Mouse (Mus musculus): ENCODE measurements around the gene Scyl2. TPM values are rescaled to one million over a fixed set of nuclear protein-coding genes. Genes with fewer than 3 reads are reported as not detected.
A peak's percentile ranks its signal among the peaks of the same experiment; 100 is the strongest.

Scyl2 gene
- 17.1 and 20.2 TPM in 2 replicates for polyA plus RNA-seq (2014; fragmentation: Nextera tagmentation; extraction: Ambion mirVana)

- peak within 1 kb of the TSS; percentile 63 for H3K27ac ChIP-seq (ENCODE audit: low read depth, low read length)
- peak; percentile 97 for DNase-seq (ENCODE audit: low spot score)
- no peaks in the 10 kb centered on the region for H3K9me3 ChIP-seq (replicated peaks; ENCODE audit: control insufficient read depth, low read length)
- H3K27me3 ChIP-seq (replicated peaks; ENCODE audit: control insufficient read depth, insufficient read depth, low read length): no peaks in the 10 kb centered on the region
- H3K36me3 ChIP-seq (ENCODE audit: control insufficient read depth, insufficient read depth, low read length): 0 out of 2 replicates have a peak, but pooled peaks cover 2% of the 10 kb centered on the region
- peak within 1 kb of the TSS; percentile 99 for H3K4me3 ChIP-seq (ENCODE audit: low read depth, low read length)
- peak within 1 kb of the TSS; percentile 60 for H3K4me2 ChIP-seq (ENCODE audit: low read length)
- ATAC-seq: peak; percentile 99
- 6% methylated on average over 30 of the region's 31 CpGs for WGBS
- peak within 1 kb of the TSS; percentile 95 for H3K9ac ChIP-seq (ENCODE audit: low read length)
- peaks cover 4% of the 10 kb centered on the region for H3K4me1 ChIP-seq (ENCODE audit: control insufficient read depth, insufficient read depth, low read length)
Observed at GRCm38 (mm10) chr10:89686139-89686808, at the start of gene Scyl2. Gene Scyl2 (minus strand): TSS chr10:89686285.

GRCm38 (mm10) chr10:89732001-89732794 lies 46.1 kb upstream of the Scyl2 start, which contains the start of gene Actr6:
Gene Actr6 (minus strand): TSS chr10:89732295.
- Histone ChIP-seq H3K4me1 (ENCODE audit: control insufficient read depth, insufficient read depth, low read length) (peaks cover 12% of the 10 kb centered on the region), H3K9me3 (replicated peaks; ENCODE audit: control insufficient read depth, low read length) (no peaks in the 10 kb centered on the region), H3K27ac (ENCODE audit: low read depth, low read length) (peak within 1 kb of the TSS; percentile 44), H3K4me3 (ENCODE audit: low read depth, low read length) (peak within 1 kb of the TSS; percentile 69), H3K4me2 (ENCODE audit: low read length) (peak within 1 kb of the TSS; percentile 59), H3K36me3 (ENCODE audit: control insufficient read depth, insufficient read depth, low read length) (peaks cover under 1% of the 10 kb centered on the region; the same call in 1 of the 2 replicates), H3K9ac (ENCODE audit: low read length) (peak within 1 kb of the TSS; percentile 72), H3K27me3 (replicated peaks; ENCODE audit: control insufficient read depth, insufficient read depth, low read length) (0 out of 2 replicates have a peak, but pooled peaks cover 3% of the 10 kb centered on the region)
- WGBS: 2% methylated on average over 49 of the region's 49 CpGs
- ATAC-seq (peak; percentile 100), DNase-seq (ENCODE audit: low spot score) (peak; percentile 98)

- WGBS: 17% methylated on average over 5 of the region's 5 CpGs
- DNase-seq (ENCODE audit: low spot score) (no peak), ATAC-seq (no peak)
- H3K27me3 ChIP-seq (replicated peaks; ENCODE audit: control insufficient read depth, insufficient read depth, low read length): 0 out of 2 replicates have a peak, but pooled peaks cover 3% of the 10 kb centered on the region
- peak overlapping the region; percentile 59 for H3K4me2 ChIP-seq (ENCODE audit: low read length)
- peak overlapping the region; percentile 72 for H3K9ac ChIP-seq (ENCODE audit: low read length)
- H3K27ac ChIP-seq (ENCODE audit: low read depth, low read length): no peak overlapping the region
- no peaks in the 10 kb centered on the region for H3K9me3 ChIP-seq (replicated peaks; ENCODE audit: control insufficient read depth, low read length)
- H3K36me3 ChIP-seq (ENCODE audit: control insufficient read depth, insufficient read depth, low read length): peaks cover 7% of the 10 kb centered on the region
- H3K4me1 ChIP-seq (ENCODE audit: control insufficient read depth, insufficient read depth, low read length): peaks cover 12% of the 10 kb centered on the region
- H3K4me3 ChIP-seq (ENCODE audit: low read depth, low read length): peak overlapping the region; percentile 69
Observed at GRCm38 (mm10) chr10:89731341-89731740, 45.3 kb upstream of the Scyl2 start.

- H3K9me3 ChIP-seq (replicated peaks; ENCODE audit: control insufficient read depth, low read length): no peaks in the 10 kb centered on the region
- WGBS: 83% methylated on average over 6 of the region's 6 CpGs
- ATAC-seq (no peak), DNase-seq (ENCODE audit: low spot score) (no peak)
- peaks cover 12% of the 10 kb centered on the region for H3K4me1 ChIP-seq (ENCODE audit: control insufficient read depth, insufficient read depth, low read length)
- no peak overlapping the region for H3K4me3 ChIP-seq (ENCODE audit: low read depth, low read length)
- no peak overlapping the region for H3K9ac ChIP-seq (ENCODE audit: low read length)
- no peak overlapping the region for H3K27ac ChIP-seq (ENCODE audit: low read depth, low read length)
- 0 out of 2 replicates have a peak, but pooled peaks cover 3% of the 10 kb centered on the region for H3K27me3 ChIP-seq (replicated peaks; ENCODE audit: control insufficient read depth, insufficient read depth, low read length)
- peaks cover 16% of the 10 kb centered on the region for H3K36me3 ChIP-seq (ENCODE audit: control insufficient read depth, insufficient read depth, low read length)
- H3K4me2 ChIP-seq (ENCODE audit: low read length): no peak overlapping the region
Observed at GRCm38 (mm10) chr10:89730386-89730785, 44.3 kb upstream of the Scyl2 start.

- 92% methylated on average over 14 of the region's 14 CpGs for WGBS
- Histone ChIP-seq H3K9ac (ENCODE audit: low read length) (no peak overlapping the region), H3K4me3 (ENCODE audit: low read depth, low read length) (no peak overlapping the region), H3K4me2 (ENCODE audit: low read length) (no peak overlapping the region), H3K4me1 (ENCODE audit: control insufficient read depth, insufficient read depth, low read length) (no peaks in the 10 kb centered on the region), H3K36me3 (ENCODE audit: control insufficient read depth, insufficient read depth, low read length) (peaks cover 50% of the 10 kb centered on the region), H3K27me3 (replicated peaks; ENCODE audit: control insufficient read depth, insufficient read depth, low read length) (no peaks in the 10 kb centered on the region), H3K27ac (ENCODE audit: low read depth, low read length) (no peak overlapping the region), H3K9me3 (replicated peaks; ENCODE audit: control insufficient read depth, low read length) (no peaks in the 10 kb centered on the region)
- DNase-seq (ENCODE audit: low spot score) (no peak), ATAC-seq (no peak)
Observed at GRCm38 (mm10) chr10:89722247-89723195, 36.4 kb upstream of the Scyl2 start.

GRCm38 (mm10) chr10:89720796-89721195 lies 34.7 kb upstream of the Scyl2 start:
- 94% methylated on average over 3 of the region's 3 CpGs for WGBS

GRCm38 (mm10) chr10:89720252-89720651 lies 34.2 kb upstream of the Scyl2 start:
- Histone ChIP-seq H3K4me1 (ENCODE audit: control insufficient read depth, insufficient read depth, low read length) (no peaks in the 10 kb centered on the region), H3K27ac (ENCODE audit: low read depth, low read length) (no peak overlapping the region), H3K36me3 (ENCODE audit: control insufficient read depth, insufficient read depth, low read length) (peaks cover 45% of the 10 kb centered on the region), H3K27me3 (replicated peaks; ENCODE audit: control insufficient read depth, insufficient read depth, low read length) (no peaks in the 10 kb centered on the region), H3K4me3 (ENCODE audit: low read depth, low read length) (no peak overlapping the region), H3K9me3 (replicated peaks; ENCODE audit: control insufficient read depth, low read length) (no peaks in the 10 kb centered on the region), H3K9ac (ENCODE audit: low read length) (no peak overlapping the region), H3K4me2 (ENCODE audit: low read length) (no peak overlapping the region)
- DNase-seq (ENCODE audit: low spot score) (no peak), ATAC-seq (no peak)

More at GRCm38 (mm10) chr10:89720796-89721195, 34.7 kb upstream of the Scyl2 start:
- Histone ChIP-seq H3K4me2 (ENCODE audit: low read length) (no peak overlapping the region), H3K9ac (ENCODE audit: low read length) (no peak overlapping the region), H3K9me3 (replicated peaks; ENCODE audit: control insufficient read depth, low read length) (no peaks in the 10 kb centered on the region), H3K4me3 (ENCODE audit: low read depth, low read length) (no peak overlapping the region), H3K4me1 (ENCODE audit: control insufficient read depth, insufficient read depth, low read length) (no peaks in the 10 kb centered on the region), H3K36me3 (ENCODE audit: control insufficient read depth, insufficient read depth, low read length) (peaks cover 45% of the 10 kb centered on the region), H3K27ac (ENCODE audit: low read depth, low read length) (no peak overlapping the region), H3K27me3 (replicated peaks; ENCODE audit: control insufficient read depth, insufficient read depth, low read length) (no peaks in the 10 kb centered on the region)
- DNase-seq (ENCODE audit: low spot score) (no peak), ATAC-seq (no peak)

GRCm38 (mm10) chr10:89714910-89715309 lies 28.8 kb upstream of the Scyl2 start:
- ATAC-seq (no peak), DNase-seq (ENCODE audit: low spot score) (no peak)
- Histone ChIP-seq H3K9me3 (replicated peaks; ENCODE audit: control insufficient read depth, low read length) (no peaks in the 10 kb centered on the region), H3K4me2 (ENCODE audit: low read length) (no peak overlapping the region), H3K4me1 (ENCODE audit: control insufficient read depth, insufficient read depth, low read length) (no peaks in the 10 kb centered on the region), H3K27ac (ENCODE audit: low read depth, low read length) (no peak overlapping the region), H3K4me3 (ENCODE audit: low read depth, low read length) (no peak overlapping the region), H3K9ac (ENCODE audit: low read length) (no peak overlapping the region), H3K36me3 (ENCODE audit: control insufficient read depth, insufficient read depth, low read length) (peaks cover 53% of the 10 kb centered on the region), H3K27me3 (replicated peaks; ENCODE audit: control insufficient read depth, insufficient read depth, low read length) (no peaks in the 10 kb centered on the region)
- WGBS: 91% methylated on average over 10 of the region's 10 CpGs
